Mouse (Mus musculus): ENCODE measurements around the gene Akirin2. TPM values are rescaled to one million over a fixed set of nuclear protein-coding genes. Genes with fewer than 3 reads are reported as not detected.
"Not testable (repeated sequence)": the region's sequence is repeated elsewhere in the genome, so short reads cannot be mapped to it uniquely, and the experiment has no call there.

Gene Akirin2
- polyA plus RNA-seq (2015; fragmentation: Nextera tagmentation; extraction: Ambion mirVana): 53.5 and 67.2 TPM in 2 replicates

DNA sequence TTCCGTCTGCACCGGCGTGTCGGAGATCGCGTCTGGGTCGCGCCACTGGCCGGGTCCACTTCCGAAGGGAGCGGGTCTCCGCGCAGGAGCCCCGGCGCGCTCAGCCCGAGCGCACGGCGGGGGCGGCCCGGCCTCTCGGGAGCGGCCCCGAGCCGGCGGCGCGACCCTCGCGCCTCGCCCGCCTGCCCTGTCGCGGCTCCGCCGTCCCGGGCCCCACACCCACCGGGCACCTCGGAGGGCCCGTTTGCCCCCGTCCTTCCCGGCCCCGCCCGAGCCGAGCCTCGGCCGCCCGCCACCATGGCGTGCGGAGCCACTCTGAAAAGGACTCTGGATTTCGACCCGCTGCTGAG lies at the start of gene Akirin2:
TSS of gene Akirin2 (plus strand) at position 190 of the 350 bp plus-strand sequence.
- DNase-seq (ENCODE audit: low spot score): no peak

DNA sequence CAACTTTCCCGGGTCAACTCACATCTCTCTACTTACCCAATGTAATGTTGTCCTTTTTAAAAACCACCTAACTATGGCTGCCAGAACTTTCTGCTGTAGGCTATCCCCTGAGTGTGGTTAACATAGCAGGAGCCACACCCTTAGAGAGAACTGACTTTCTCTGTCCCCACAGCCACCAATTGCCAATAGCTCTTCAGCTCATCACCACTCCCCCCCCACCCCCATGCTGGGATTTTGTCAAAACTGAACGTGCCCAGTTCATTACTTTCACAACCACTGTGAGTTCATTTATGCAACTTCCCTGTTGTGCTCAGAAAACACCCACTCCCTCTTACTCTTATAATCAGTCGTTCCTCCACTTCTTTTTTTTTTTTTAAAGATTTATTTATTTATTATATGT lies 40.4 kb upstream of the Akirin2 start:
- no peak for DNase-seq (ENCODE audit: low spot score)

DNA sequence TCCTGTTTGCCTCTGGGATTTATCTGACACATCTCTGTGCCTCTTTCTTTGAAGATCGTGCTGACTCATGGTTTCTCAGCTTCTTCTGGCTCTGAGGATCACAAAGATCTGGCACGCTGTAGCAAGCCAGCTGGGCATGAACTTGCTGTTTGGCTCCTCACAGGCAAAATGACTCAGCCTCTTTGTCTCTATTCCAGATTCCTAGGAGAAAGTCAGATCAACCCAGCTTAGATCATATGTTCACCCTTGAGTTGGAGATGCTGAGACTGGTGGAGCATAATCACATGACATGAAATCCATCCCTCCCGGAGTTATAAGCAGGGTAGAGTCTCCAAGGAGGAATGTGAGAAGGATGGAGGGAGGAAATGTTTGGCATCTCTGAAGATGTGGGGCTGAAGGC lies 27.9 kb upstream of the Akirin2 start:
- DNase-seq (ENCODE audit: low spot score): no peak

DNA sequence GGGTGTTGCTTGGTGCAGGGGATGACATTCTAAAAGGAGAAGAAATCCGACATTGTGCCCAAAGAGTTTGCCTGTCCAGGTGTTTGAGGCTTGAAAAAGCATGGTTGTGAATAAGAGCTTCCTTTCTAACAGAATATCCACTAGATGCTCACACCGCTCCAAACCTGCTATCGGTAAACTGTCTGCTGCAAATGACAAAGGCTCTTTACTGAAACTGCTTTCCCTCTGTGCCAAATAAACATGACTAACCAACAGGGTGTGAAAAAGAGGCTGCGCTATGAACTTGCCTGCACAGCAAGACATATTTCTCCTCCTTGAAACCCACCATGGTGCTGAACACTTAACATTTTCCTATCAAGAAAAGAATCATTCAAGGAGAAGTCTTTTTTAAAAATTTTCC lies 27.2 kb upstream of the Akirin2 start:
- DNase-seq (ENCODE audit: low spot score): no peak

DNA sequence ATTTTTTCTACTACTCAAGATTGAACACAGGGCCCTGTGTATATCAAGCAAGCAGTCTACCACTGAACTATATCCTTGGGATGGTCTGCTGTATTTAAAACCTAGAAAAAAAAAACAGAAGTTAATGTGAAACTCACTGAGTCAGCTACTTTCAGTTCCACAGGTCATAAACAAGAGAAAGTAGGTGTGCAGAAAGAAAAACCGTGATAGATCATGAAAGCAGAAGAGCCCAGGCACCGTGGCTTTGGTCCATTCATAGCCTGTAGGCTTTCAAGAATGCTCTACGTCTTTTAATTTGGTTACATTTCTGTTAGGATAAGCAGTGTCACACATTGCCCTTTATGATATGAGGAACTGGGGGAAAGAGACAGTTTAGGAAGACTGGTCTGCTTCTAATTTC lies 24.0 kb upstream of the Akirin2 start:
- DNase-seq (ENCODE audit: low spot score): no peak

DNA sequence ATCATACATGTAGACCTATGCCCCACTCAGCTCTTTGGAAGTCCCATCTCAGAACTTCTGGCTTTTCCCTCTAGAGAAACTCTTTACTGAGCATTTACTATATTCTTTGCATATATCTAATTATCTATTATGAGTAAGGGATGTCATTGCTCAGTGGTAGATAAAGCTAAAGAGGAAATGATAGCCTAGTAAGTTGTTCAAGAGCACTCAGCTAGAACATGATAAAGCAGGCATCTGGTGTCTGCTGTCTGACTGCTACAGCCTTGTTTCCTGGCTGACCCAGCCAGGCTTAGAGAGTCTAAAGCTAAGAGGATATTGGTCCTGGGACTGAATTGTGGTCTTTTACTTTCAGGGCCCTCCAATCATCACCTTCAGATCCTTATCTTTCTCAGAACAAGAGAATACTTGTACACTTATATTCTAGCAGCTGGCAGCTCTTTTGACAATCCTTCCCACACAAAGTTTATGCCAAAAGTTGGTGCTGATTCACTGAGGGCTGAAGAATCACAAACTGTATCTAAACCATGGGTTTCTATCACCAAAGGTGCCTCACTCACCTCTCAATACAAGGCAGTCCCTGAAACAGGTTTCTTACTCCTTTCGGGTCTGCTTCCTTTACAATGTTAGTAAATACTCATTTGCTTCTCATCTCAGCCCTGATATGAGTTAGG lies 22.2 kb upstream of the Akirin2 start:
- no peak for DNase-seq (ENCODE audit: low spot score)

DNA sequence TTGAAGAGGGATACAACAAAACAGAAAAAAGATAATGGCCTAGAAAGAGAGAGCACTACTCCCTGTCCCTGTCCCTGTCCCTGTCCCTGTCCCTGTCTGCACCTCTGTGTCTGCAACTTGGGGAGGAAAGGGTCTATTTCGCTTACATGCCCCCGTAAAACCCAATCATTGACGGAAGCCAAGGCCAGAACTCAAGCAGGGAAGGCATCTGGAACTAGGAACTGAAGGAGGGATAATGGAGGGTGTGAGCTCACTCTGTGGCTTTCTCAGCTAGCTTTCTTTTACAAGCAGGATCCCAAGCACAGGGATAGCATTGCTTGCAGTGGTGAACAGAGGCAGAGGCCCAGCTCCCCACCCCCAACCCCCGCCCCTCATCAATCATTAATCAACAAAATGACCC lies 21.4 kb upstream of the Akirin2 start:
- no peak for DNase-seq (ENCODE audit: low spot score)

DNA sequence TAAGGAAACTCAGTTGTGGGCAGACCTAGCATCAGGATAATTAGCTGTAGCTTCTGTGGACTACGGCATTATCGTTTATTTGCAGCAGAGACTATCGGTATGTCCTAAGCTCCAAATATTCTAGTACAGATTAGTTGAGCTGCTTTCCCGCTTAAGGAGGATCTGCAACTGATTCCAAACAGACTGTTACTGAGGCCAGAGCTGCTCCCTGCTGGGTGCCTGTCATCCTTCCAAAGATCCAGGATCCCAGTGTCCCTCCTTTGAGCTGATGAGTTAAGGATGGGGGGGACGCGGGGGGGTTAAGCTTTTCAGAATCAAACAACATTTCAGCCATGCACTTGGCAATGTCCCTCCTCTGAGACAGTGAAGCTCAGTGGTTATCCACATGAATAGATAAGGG lies 20.8 kb upstream of the Akirin2 start:
- no peak for DNase-seq (ENCODE audit: low spot score)

DNA sequence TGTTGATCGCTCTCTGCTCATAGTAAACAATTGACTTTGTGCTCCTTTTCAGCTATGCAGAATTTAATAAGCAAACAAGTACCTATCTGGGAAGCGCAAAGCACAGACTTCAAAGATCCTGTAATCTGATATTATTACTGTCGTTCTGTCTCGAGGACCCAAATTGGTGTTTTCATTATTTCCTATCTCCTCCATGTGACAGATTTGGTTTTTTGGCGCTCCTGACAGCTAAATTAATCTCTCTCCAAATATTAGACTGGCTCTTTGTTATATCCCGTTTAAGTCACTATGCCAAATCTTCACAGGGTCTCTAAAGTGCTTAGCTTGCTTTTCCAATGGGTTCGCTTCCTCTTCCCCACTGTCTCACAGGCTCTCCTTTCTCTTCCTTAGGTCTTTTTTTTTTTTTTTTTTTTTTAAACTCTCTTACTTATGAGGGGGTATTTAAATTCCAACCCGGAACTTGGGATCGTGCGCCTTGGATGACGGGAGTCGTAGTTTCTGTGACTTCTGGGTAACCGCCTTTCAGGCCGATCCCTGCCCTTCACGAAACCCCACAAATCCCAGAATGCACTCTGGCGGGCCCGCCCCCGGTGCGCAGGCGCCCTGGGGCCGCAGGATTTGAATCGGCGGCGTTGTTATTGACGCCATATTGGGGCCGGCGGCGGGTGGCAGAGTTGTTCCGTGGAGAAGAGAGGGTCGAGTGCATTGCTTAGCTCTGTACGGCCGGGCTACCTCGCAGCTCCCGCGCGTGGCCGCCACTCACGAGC lies 573 bp upstream of the Akirin2 start:
- DNase-seq (ENCODE audit: low spot score): peak; percentile 97

DNA sequence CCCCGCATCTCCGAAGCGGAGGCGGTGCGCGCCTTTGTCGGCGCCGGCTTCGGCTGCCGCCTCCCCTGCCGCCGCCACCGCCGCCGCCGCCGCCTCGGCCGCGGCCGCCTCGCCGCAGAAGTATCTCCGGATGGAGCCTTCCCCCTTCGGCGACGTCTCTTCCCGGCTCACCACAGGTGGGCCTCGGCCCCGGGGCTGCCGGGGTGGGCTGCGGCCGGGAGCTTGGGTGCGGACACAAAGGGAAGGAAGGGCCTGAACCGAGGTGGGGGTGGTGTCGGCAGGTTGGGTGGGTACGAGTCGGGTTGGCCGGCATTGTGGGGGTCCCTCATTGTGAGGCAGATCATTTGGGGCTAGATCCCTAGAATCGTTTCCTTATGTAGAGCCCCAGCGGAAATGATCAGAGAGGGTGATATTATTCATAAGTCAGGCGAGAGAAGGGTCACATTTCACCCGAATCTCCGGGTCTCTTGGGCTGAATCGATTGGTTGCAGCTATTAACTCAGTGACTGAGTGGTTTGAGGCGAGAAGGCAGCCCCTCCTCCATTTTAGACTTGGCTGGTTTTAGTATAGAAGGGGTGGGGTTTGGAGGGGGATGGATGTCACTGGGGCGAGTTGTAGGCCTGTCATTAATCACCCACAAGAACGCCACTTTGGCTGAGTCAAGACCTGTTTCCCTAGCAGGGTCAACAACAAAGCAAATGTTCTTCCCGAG lies 517 bp downstream of the Akirin2 start:
- peak; percentile 63 for DNase-seq (ENCODE audit: low spot score)

DNA sequence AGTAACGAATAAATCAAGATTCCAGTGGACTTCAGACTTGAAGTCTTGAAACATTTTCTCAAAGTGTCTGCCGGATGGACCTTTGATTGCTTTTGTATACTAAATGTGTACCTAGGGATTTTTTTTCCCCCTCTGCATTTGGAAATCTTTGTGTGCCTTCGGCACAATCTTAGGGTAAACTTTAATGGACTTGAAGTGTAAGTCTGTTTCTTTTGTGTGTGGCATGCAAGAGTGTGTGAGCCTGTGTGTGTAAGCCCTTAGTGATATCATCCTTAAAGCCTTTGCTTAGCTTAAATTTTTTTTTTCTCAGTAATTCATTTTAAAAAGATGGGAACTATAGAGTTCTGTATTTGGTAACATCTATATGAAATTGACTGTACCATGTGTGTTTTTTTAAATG lies 1.2 kb downstream of the Akirin2 start:
- no peak for DNase-seq (ENCODE audit: low spot score)

DNA sequence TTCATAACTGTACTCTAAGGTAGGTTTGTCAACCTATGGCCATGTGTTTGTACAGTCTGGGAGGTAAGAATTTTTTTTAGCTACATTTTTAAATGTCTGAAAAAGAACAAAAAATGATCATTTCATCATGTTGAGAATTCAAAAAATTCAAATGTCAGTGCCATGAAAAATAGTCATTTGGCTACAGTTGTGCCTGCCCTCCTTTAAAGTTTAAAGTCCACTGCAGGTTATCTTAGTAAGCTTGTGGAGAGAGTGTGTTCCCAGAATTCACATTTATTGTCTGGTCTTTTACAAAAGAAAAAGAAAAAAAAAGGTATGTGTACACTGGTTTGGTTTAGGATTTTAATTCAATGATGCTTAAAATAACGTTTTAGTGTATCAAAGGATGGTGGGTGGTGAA lies 3.9 kb downstream of the Akirin2 start:
- DNase-seq (ENCODE audit: low spot score): no peak

DNA sequence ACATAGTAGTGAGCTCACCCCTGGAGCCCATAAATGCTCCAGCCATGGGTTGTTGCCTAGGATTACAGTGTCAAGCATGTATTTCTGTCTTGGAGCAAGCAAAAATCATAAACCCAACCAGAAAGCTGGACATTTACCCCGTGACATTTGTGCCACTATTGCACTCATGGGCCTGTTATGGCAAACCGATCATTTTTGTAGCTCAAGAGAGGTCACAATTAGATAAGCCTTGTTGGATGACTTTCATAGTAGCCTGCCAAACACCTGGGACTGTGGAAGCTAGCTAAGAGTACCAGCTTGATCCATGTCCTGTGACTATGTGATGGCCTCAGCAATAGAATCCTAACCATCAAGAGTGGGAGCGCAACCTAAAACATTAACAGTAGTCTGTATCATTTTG lies 4.9 kb downstream of the Akirin2 start:
- no peak for DNase-seq (ENCODE audit: low spot score)

DNA sequence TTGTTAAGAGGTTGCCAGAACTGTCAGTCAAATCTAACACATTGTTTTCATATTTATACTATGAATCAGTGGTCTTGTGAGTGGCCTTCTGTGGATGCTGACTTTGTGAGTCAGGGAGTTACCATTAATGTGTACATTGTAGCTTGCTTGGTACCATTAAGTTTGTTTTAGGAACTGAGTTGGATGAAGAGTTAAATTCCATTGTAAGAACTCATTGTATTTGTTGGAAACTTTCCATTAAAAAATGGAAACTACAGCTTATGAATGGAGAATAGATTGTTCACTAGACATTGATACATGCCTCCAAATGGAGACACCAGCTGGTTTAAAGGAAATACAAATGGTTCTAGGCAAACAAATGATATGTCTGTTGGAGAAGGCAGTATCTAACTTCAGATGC lies 5.4 kb downstream of the Akirin2 start:
- no peak for DNase-seq (ENCODE audit: low spot score)

DNA sequence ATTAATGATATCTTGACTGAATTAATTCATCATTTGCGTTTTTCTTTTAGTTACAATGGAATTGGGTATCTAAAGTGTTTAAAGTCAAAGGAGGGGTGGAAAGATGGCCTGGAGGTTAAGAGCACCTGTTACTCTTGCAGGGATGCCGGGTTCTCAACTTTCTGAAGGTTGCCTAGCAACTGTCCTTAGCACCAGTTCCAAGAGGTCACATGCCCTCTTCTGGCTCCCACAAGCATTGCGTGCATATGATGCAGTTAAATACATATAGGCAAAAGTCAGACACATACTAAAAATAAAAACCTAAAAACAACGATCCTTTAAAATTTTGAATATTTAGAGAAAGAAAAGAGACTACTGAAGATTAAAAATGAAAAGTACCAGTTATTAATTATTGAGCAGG lies 10.2 kb downstream of the Akirin2 start:
- DNase-seq (ENCODE audit: low spot score): peak; percentile 77

DNA sequence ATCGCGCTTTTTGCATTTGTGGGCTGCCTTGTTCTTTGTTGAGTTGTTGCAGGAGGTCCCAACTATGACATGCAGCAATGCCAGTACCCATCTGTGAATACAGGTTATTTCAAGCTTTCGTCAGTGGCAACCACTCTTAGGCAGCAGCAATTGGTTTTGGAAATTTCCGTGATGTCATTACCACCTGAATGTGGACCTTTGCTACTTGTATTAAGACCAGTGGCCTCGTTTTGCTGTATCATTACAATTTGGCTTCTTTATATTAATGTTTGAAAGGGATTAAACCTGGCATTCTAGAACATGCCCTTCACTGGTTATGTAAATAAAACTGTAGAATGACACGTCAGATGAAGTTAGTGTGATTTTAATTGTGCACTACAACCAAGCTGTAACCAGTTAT lies 15.5 kb downstream of the Akirin2 start:
- DNase-seq (ENCODE audit: low spot score): no peak

DNA sequence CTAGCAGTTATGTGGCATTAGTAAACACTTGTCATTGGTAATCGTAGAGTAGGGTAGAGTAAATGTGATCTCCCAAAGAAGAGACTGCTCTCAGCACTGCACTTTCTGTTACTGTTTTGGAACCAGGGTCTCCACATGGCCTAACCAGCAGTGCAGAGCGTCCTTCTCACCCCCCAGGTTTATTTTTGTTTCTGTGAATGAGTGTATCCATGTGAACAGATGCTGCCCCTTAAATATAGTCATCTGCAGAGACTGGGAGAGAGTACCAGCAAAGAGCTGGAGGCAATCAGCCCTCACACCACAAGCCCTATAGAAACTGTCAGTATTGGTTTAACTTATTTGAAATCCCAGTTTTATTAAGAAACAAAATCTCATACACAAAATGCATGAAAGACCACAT lies 22.1 kb downstream of the Akirin2 start:
- DNase-seq (ENCODE audit: low spot score): no peak

DNA sequence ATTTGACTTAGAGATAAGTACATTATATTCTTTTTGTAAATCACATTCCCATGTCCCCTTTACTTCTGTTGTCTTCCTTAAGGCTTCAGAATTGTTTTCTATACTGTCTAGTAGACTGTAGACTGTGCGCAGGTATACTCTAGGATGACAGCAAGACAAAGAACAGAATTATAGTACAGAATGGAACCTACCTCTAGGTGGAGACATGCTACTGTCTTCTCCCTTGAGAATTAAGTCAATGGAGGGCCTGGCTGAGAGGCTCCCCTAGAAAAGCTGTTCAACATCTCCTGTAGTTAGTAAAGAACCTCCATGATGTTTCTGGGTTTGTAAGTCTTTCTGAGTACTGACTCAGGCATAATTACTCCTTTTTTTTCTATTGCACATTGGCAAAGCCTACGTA lies 26.3 kb downstream of the Akirin2 start:
- peak; percentile 5 for DNase-seq (ENCODE audit: low spot score)

DNA sequence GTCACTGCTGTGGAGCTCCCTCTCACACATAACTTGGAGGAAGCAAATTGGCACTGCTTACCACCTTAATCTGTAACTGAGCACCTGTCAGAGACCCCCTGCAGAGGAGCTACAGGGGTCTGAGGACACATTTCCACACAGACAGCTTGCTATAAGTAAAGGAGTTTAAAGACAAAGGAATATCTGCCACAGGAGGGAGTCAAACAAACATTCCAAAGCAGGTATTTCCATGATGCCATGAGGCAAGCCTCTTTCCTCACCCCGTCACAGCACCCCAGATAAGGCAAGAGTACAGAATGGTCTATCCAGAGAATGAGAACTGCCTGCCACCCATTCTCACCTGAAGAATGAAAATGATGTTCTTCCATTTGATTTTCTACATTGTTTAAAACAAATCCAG lies 28.5 kb downstream of the Akirin2 start:
- DNase-seq (ENCODE audit: low spot score): no peak

DNA sequence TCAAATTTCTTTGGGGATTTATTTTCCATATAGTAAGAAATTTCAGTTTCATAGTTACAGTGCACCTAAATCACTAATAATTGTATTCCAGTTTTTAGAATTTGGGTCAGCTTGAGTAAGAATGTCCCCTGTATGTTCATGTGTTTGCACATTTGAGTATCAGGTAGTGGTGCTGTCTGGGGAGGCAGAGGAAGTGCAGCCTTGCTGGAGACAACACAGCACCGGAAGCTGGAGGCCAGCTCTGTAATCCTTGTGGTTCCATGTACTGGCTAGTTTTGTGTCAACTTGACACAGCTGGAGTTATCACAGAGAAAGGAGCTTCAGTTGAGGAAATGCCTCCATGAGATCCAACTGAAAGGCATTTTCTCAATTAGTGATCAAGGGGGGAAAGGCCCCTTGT lies 30.8 kb downstream of the Akirin2 start:
- not testable (repeated sequence) for DNase-seq (ENCODE audit: low spot score)

DNA sequence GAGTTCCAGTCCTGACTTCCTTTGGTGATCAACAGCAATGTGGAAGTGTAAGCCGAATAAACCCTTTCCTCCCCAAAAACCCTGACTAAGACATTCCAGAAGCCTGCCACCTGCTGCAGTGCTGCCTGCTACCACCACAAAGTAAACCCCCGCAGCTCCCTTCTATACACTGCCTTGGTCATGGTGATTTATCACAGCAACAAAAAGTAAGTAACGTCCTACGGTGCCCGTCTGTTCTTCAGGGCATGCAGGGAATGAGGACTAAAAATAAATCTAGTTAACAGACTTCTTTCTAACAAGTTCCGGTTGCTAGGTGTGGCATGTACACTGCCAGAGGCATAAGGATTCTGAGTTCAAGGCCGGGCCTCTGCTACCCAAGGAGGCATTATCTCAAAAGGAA lies 31.3 kb downstream of the Akirin2 start:
- DNase-seq (ENCODE audit: low spot score): no peak

DNA sequence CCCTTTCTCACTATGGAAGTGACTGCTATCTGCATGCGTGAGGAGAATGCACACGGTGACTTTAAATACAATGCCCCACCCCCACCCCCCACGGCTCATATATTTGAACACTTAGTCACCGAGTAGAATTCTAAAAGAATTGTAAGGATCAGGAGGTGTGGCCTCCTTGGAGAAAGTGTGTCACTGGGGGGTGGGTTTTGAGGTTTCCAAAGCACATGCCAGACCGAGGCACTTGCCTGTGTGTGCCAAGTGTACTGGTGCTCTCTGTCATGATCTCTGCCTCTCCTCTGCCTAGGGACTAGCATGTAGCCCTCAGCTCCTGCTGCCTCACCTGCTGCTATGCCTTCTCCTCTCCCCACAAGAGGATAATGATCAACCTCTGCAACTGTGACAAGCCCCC lies 31.7 kb downstream of the Akirin2 start:
- DNase-seq (ENCODE audit: low spot score): no peak

DNA sequence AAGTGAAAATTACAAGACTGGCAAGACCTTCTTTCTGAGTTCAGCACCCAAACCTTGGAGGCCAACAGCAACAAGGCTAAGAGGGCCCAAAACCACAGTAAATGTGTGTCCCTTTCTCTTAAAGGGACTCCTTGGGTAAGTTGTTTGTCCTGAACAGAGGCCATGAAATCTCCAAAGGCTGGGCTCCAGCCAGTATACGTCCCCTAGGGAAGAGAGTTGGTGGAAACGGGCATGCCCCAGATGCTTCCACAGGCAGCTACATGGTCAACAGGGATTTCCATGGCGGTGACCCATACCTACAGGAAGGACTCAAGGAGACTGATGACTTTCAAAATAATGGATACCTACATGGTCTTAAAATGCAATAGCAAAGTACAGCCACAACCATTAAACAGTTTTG lies 32.7 kb downstream of the Akirin2 start:
- no peak for DNase-seq (ENCODE audit: low spot score)

Data from thymus, postnatal 0 days (tissue).